Mouse (Mus musculus): ENCODE data around the gene Rhbdf1. TPM values are rescaled to one million over a fixed set of nuclear protein-coding genes. Genes with fewer than 3 reads are reported as not detected.
"Not testable (repeated sequence)": the region's sequence is repeated elsewhere in the genome, so short reads cannot be mapped to it uniquely, and the experiment has no call there.

The Rhbdf1 gene
- polyA plus RNA-seq, 1 experiment from 2014 or later: 27.1 TPM

- no peak overlapping the region for H3K27ac ChIP-seq (ENCODE audit: low read depth, low read length)
- no peak overlapping the region for H3K4me3 ChIP-seq (ENCODE audit: low read length)
- H3K4me2 ChIP-seq (ENCODE audit: low read length): no peak overlapping the region
- no peaks in the 10 kb centered on the region for H3K36me3 ChIP-seq (ENCODE audit: control insufficient read depth, insufficient read depth, low read length)
- peaks cover 21% of the 10 kb centered on the region for H3K4me1 ChIP-seq (ENCODE audit: control insufficient read depth, insufficient read depth, low read depth, low read length)
- peak; percentile 40 for ATAC-seq
- H3K9ac ChIP-seq (ENCODE audit: low read depth, low read length): 0 out of 2 replicates have a peak overlapping the region, but pooled peaks have one; percentile 1
- WGBS: 53% methylated on average over 6 of the region's 6 CpGs
- no peaks in the 10 kb centered on the region for H3K9me3 ChIP-seq (ENCODE audit: control insufficient read depth, low read length)
- H3K27me3 ChIP-seq (replicated peaks; ENCODE audit: control insufficient read depth, insufficient read depth, low read length): no peaks in the 10 kb centered on the region; the same call in 1 of the 2 replicates
Observed at GRCm38 (mm10) chr11:32218501-32219050, 3.5 kb downstream of the Rhbdf1 start.

- Histone ChIP-seq H3K27me3 (replicated peaks; ENCODE audit: control insufficient read depth, insufficient read depth, low read length) (no peaks in the 10 kb centered on the region), H3K9me3 (ENCODE audit: control insufficient read depth, low read length) (no peaks in the 10 kb centered on the region), H3K27ac (ENCODE audit: low read depth, low read length) (no peak overlapping the region), H3K4me3 (ENCODE audit: low read length) (no peak overlapping the region), H3K36me3 (ENCODE audit: control insufficient read depth, insufficient read depth, low read length) (no peaks in the 10 kb centered on the region), H3K9ac (ENCODE audit: low read depth, low read length) (no peak overlapping the region), H3K4me2 (ENCODE audit: low read length) (no peak overlapping the region), H3K4me1 (ENCODE audit: control insufficient read depth, insufficient read depth, low read depth, low read length) (peaks cover 12% of the 10 kb centered on the region)
- 17% methylated on average over 8 of the region's 8 CpGs for WGBS
- ATAC-seq: 0 out of 2 replicates have a peak, but pooled peaks have one; percentile 43
Observed at GRCm38 (mm10) chr11:32216851-32217250, 5.2 kb downstream of the Rhbdf1 start.

GRCm38 (mm10) chr11:32215372-32216162 lies 6.5 kb downstream of the Rhbdf1 start:
- no peak overlapping the region for H3K9ac ChIP-seq (ENCODE audit: low read depth, low read length)
- peaks cover 6% of the 10 kb centered on the region; the same call in 1 of the 2 replicates for H3K4me1 ChIP-seq (ENCODE audit: control insufficient read depth, insufficient read depth, low read depth, low read length)
- H3K9me3 ChIP-seq (ENCODE audit: control insufficient read depth, low read length): no peaks in the 10 kb centered on the region
- no peak overlapping the region for H3K4me2 ChIP-seq (ENCODE audit: low read length)
- H3K27ac ChIP-seq (ENCODE audit: low read depth, low read length): no peak overlapping the region
- H3K27me3 ChIP-seq (replicated peaks; ENCODE audit: control insufficient read depth, insufficient read depth, low read length): no peaks in the 10 kb centered on the region
- no peak for ATAC-seq
- peaks cover 3% of the 10 kb centered on the region; the same call in 1 of the 2 replicates for H3K36me3 ChIP-seq (ENCODE audit: control insufficient read depth, insufficient read depth, low read length)
- 93% methylated on average over 18 of the region's 18 CpGs for whole genome bisulfite sequencing
- H3K4me3 ChIP-seq (ENCODE audit: low read length): no peak overlapping the region

- Histone ChIP-seq H3K4me1 (ENCODE audit: control insufficient read depth, insufficient read depth, low read depth, low read length) (peaks cover 5% of the 10 kb centered on the region), H3K27ac (ENCODE audit: low read depth, low read length) (no peak overlapping the region), H3K27me3 (replicated peaks; ENCODE audit: control insufficient read depth, insufficient read depth, low read length) (no peaks in the 10 kb centered on the region), H3K4me2 (ENCODE audit: low read length) (no peak overlapping the region), H3K36me3 (ENCODE audit: control insufficient read depth, insufficient read depth, low read length) (peaks cover 16% of the 10 kb centered on the region), H3K9me3 (ENCODE audit: control insufficient read depth, low read length) (no peaks in the 10 kb centered on the region), H3K4me3 (ENCODE audit: low read length) (no peak overlapping the region), H3K9ac (ENCODE audit: low read depth, low read length) (no peak overlapping the region)
- no peak for ATAC-seq
- 89% methylated on average over 9 of the region's 9 CpGs for WGBS
Observed at GRCm38 (mm10) chr11:32210623-32211022, 11.5 kb downstream of the Rhbdf1 start.

GRCm38 (mm10) chr11:32205058-32205873 lies 16.8 kb downstream of the Rhbdf1 start, which contains the start of gene Snrnp25:
Gene Snrnp25 (plus strand): TSS chr11:32205415.
- peak within 1 kb of the TSS; percentile 80 for H3K4me3 ChIP-seq (ENCODE audit: low read length)
- H3K36me3 ChIP-seq (ENCODE audit: control insufficient read depth, insufficient read depth, low read length): peaks cover 10% of the 10 kb centered on the region
- ATAC-seq: peak; percentile 100
- H3K9ac ChIP-seq (ENCODE audit: low read depth, low read length): peak within 1 kb of the TSS; percentile 86
- no peaks in the 10 kb centered on the region for H3K9me3 ChIP-seq (ENCODE audit: control insufficient read depth, low read length)
- H3K4me1 ChIP-seq (ENCODE audit: control insufficient read depth, insufficient read depth, low read depth, low read length): peaks cover 5% of the 10 kb centered on the region
- H3K27ac ChIP-seq (ENCODE audit: low read depth, low read length): peak within 1 kb of the TSS; percentile 64
- H3K4me2 ChIP-seq (ENCODE audit: low read length): peak within 1 kb of the TSS; percentile 85
- H3K27me3 ChIP-seq (replicated peaks; ENCODE audit: control insufficient read depth, insufficient read depth, low read length): 0 out of 2 replicates have a peak, but pooled peaks cover 2% of the 10 kb centered on the region
- WGBS: under 1% methylated on average over 52 of the region's 52 CpGs

- no peak overlapping the region for H3K4me3 ChIP-seq (ENCODE audit: low read length)
- no peak overlapping the region for H3K4me2 ChIP-seq (ENCODE audit: low read length)
- no peaks in the 10 kb centered on the region for H3K36me3 ChIP-seq (ENCODE audit: control insufficient read depth, insufficient read depth, low read length)
- peaks cover 5% of the 10 kb centered on the region for H3K4me1 ChIP-seq (ENCODE audit: control insufficient read depth, insufficient read depth, low read depth, low read length)
- 0 out of 2 replicates have a peak, but pooled peaks cover 2% of the 10 kb centered on the region for H3K27me3 ChIP-seq (replicated peaks; ENCODE audit: control insufficient read depth, insufficient read depth, low read length)
- no peak overlapping the region for H3K27ac ChIP-seq (ENCODE audit: low read depth, low read length)
- H3K9ac ChIP-seq (ENCODE audit: low read depth, low read length): no peak overlapping the region
- WGBS: 78% methylated on average over 11 of the region's 11 CpGs
- H3K9me3 ChIP-seq (ENCODE audit: control insufficient read depth, low read length): no peaks in the 10 kb centered on the region
- no peak for ATAC-seq
Observed at GRCm38 (mm10) chr11:32201922-32202685, 20.0 kb downstream of the Rhbdf1 start.

- not testable (repeated sequence) for H3K9me3 ChIP-seq (ENCODE audit: control insufficient read depth, low read length); H3K9ac ChIP-seq (ENCODE audit: low read depth, low read length); ATAC-seq
Observed at GRCm38 (mm10) chr11:32200992-32201391, 21.1 kb downstream of the Rhbdf1 start.

GRCm38 (mm10) chr11:32200075-32200601 lies 22.0 kb downstream of the Rhbdf1 start, which contains the start of gene Il9r:
Gene Il9r (minus strand): TSS chr11:32200279.
- H3K4me1 ChIP-seq (ENCODE audit: control insufficient read depth, insufficient read depth, low read depth, low read length): no peaks in the 10 kb centered on the region; the same call in 1 of the 2 replicates
- H3K4me3 ChIP-seq (ENCODE audit: low read length): no peak within 1 kb of the TSS
- no peak within 1 kb of the TSS for H3K4me2 ChIP-seq (ENCODE audit: low read length)
- 0 out of 2 replicates have a peak, but pooled peaks cover 2% of the 10 kb centered on the region for H3K27me3 ChIP-seq (replicated peaks; ENCODE audit: control insufficient read depth, insufficient read depth, low read length)
- H3K27ac ChIP-seq (ENCODE audit: low read depth, low read length): no peak within 1 kb of the TSS
- H3K9me3 ChIP-seq (ENCODE audit: control insufficient read depth, low read length): no peaks in the 10 kb centered on the region
- no peaks in the 10 kb centered on the region for H3K36me3 ChIP-seq (ENCODE audit: control insufficient read depth, insufficient read depth, low read length)
- ATAC-seq: no peak
- 73% methylated on average over 10 of the region's 10 CpGs for WGBS
- H3K9ac ChIP-seq (ENCODE audit: low read depth, low read length): no peak within 1 kb of the TSS

More at GRCm38 (mm10) chr11:32200992-32201391, 21.1 kb downstream of the Rhbdf1 start:
- not testable (repeated sequence) for H3K4me1 ChIP-seq (ENCODE audit: control insufficient read depth, insufficient read depth, low read depth, low read length); H3K4me2 ChIP-seq (ENCODE audit: low read length); H3K27me3 ChIP-seq (replicated peaks; ENCODE audit: control insufficient read depth, insufficient read depth, low read length); H3K27ac ChIP-seq (ENCODE audit: low read depth, low read length); H3K4me3 ChIP-seq (ENCODE audit: low read length); H3K36me3 ChIP-seq (ENCODE audit: control insufficient read depth, insufficient read depth, low read length)
- 71% methylated on average over 1 of the region's 1 CpGs for WGBS

All from hindbrain, embryonic 16.5 days (tissue).